Mouse (Mus musculus) bone marrow macrophage, adult 2 months (primary cell): ENCODE measurements around the gene Shisal1.

ENCODE experiments used
- CTCF ChIP-seq: IDR thresholded peaks from 2 replicates; pipeline ENCODE4 v1.5.1; 2012; ENCODE audit warnings: low read depth, mild to moderate bottlenecking, low read length, moderate library complexity
- POLR2A ChIP-seq: IDR thresholded peaks from 2 replicates; pipeline ENCODE4 v1.6.1; 2012; ENCODE audit warnings: mild to moderate bottlenecking, low read depth, low read length, borderline replicate concordance

DNA sequence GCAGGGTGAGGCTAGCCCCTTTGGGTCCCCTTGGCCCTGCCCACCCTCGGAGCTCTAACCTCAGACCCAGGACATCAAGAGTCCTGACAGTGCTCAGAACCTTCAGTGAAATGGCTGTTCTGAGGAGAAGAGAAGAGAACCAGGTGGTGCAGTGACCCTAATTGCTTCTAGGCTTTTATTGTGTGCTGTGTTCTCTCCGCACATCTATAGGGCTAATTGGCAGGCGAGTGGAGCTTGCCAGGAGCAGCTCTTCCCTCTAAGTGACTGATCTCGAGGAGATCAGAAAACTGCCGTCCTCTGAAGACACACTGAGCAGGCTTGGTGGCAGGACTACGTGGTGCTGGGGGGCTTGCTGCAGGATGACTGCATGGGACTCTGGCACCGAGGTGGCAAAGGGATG is 43.6 kb upstream of the Shisal1 start:
- TF ChIP-seq CTCF, result no peak
- TF ChIP-seq POLR2A, result no peak
